Mouse (Mus musculus): ENCODE measurements around the gene Gm7982.
"Not testable (repeated sequence)": the region's sequence is repeated elsewhere in the genome, so short reads cannot be mapped to it uniquely, and the experiment has no call there.

Gm7982 gene

DNA sequence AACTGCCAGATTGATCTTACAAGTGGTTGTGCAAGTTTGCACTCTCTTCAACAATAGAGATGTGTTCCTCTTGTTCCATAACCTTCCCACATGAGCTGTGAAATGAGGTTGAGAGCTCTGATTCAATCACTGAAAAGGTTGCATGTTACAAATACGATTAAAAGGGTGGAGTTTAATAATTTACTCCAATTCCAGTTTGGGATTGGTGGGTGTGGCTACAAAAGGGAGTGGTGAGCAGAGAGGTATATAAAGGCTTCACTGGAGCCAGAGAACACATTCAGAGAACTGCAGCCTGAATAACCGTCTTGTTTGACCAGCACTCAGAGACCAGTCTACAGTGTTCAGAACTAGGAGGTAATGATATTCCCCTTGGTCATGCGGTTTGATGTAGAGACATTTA lies at the start of gene Gm7982:
Gene Gm7982 (plus strand): TSS at position 301 of the 400 bp plus-strand sequence.
- DNase-seq (ENCODE audit: low spot score in 2 of 2): not testable (repeated sequence)

DNA sequence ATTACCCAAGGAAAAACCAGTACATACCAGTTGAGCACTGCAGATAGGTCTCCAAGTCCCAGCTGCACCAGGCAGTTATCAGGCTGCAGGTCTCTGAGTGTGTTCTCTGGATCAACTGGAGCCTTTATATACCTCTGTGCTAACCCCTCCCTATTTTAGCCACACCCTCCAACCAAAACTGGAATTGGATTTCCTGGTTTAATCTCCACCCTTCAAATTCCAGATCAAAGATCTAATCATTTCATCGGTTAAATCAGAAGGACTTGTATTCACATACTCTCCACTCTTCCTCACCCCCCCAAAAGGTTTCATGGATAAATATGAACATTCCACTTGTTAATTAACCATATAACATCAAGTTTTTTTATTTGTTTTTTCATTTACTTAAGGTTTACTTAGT lies 5.7 kb upstream of the Gm7982 start, which contains the start of gene Gm7978:
Gene Gm7978 (minus strand): TSS at position 101 of the 400 bp plus-strand sequence.
- DNase-seq (ENCODE audit: low spot score in 2 of 2): not testable (repeated sequence)

DNA sequence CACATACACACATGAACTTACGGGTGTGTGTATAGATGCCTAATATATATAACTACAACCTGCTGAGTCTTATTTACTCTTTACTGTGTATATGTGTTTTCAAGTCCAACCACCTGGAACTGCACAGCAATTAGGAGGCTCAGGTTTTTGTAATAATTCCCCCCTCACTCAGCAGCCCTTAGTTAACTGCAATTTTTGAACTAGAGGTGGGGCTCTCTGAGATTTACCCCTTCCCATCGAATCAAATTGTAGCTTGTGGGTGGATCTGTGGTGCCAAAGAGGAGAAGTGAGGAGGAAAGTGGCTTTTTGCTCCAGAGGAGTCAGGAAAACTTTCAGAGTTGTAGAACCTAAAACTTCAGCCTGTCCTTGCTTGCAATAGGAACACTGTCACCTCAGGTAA lies 33.9 kb downstream of the Gm7982 start, which contains the start of gene E330014E10Rik:
Gene E330014E10Rik (plus strand): TSS at position 301 of the 400 bp plus-strand sequence.
- not testable (repeated sequence) for DNase-seq (ENCODE audit: low spot score in 2 of 2)

Measured in urinary bladder, adult 18-20 months (tissue).